Mouse (Mus musculus) small intestine, adult 2 months (tissue): ENCODE data around the gene Slc16a3. TPM values are rescaled to one million over a fixed set of nuclear protein-coding genes. Genes with fewer than 3 reads are reported as not detected.
A peak's percentile ranks its signal among the peaks of the same experiment; 100 is the strongest.

Experiments used
- H3K27ac ChIP-seq: fragments of 200-500 bp; 2 replicates; pipeline ENCODE4 v1.5.1; 2012; ENCODE audit warnings: low read depth, low read length, control low read depth, inconsistent platforms; ENCODE audit not compliant: insufficient read depth
- H3K27me3 ChIP-seq: fragments of 200-500 bp; 2 replicates; pipeline ENCODE4 v1.6.1; 2012; ENCODE audit warnings: mild to moderate bottlenecking, moderate library complexity, low read length, inconsistent platforms; ENCODE audit not compliant: control insufficient read depth, insufficient read depth
- H3K36me3 ChIP-seq: fragments of 200-500 bp; 2 replicates; pipeline ENCODE4 v1.6.1; 2012; ENCODE audit warnings: mild to moderate bottlenecking, low read length, control low read depth, inconsistent platforms; ENCODE audit not compliant: control insufficient read depth, insufficient read depth
- H3K4me1 ChIP-seq: fragments of 200-500 bp; 2 replicates; pipeline ENCODE4 v1.6.1; 2012; ENCODE audit warnings: low read length, inconsistent platforms, mixed read lengths; ENCODE audit not compliant: control insufficient read depth, insufficient read depth, insufficient read length
- H3K4me3 ChIP-seq: fragments of 200-500 bp; 2 replicates; pipeline ENCODE4 v1.5.1; 2012; ENCODE audit warnings: low read depth, mild to moderate bottlenecking, control low read depth, inconsistent platforms, low read length, moderate library complexity
- CTCF ChIP-seq: fragments of 200-500 bp; IDR thresholded peaks from 2 replicates; pipeline ENCODE4 v1.5.1; 2012; ENCODE audit warnings: low read depth, mild to moderate bottlenecking, control low read depth, inconsistent platforms, low read length, moderate library complexity, mixed read lengths; ENCODE audit not compliant: insufficient replicate concordance, insufficient read length; ENCODE audit errors: extremely low read depth
- POLR2A ChIP-seq: fragments of 200-500 bp; IDR thresholded peaks from 2 replicates; pipeline ENCODE4 v1.6.1; 2012; ENCODE audit warnings: low read depth, mild to moderate bottlenecking, control low read depth, inconsistent platforms, low read length, moderate library complexity
- WGBS: fragments of 180-500 bp; shearing (Covaris S2); methylation state at CpG from one replicate; pipeline ENCODE4 v1.1.7; 2018; 5-methylcytosine and 5-hydroxymethylcytosine counted together
- polyA plus RNA-seq: library from polyadenylated mRNA; depleted of rRNA; stranded (reverse); fragments of >200 nt; gene quantifications from 2 replicates; pipeline ENCODE4 v1.2.3, GENCODE M21; 2012

Slc16a3 gene
- polyA plus RNA-seq, 1 experiment, result 68.9 TPM

DNA sequence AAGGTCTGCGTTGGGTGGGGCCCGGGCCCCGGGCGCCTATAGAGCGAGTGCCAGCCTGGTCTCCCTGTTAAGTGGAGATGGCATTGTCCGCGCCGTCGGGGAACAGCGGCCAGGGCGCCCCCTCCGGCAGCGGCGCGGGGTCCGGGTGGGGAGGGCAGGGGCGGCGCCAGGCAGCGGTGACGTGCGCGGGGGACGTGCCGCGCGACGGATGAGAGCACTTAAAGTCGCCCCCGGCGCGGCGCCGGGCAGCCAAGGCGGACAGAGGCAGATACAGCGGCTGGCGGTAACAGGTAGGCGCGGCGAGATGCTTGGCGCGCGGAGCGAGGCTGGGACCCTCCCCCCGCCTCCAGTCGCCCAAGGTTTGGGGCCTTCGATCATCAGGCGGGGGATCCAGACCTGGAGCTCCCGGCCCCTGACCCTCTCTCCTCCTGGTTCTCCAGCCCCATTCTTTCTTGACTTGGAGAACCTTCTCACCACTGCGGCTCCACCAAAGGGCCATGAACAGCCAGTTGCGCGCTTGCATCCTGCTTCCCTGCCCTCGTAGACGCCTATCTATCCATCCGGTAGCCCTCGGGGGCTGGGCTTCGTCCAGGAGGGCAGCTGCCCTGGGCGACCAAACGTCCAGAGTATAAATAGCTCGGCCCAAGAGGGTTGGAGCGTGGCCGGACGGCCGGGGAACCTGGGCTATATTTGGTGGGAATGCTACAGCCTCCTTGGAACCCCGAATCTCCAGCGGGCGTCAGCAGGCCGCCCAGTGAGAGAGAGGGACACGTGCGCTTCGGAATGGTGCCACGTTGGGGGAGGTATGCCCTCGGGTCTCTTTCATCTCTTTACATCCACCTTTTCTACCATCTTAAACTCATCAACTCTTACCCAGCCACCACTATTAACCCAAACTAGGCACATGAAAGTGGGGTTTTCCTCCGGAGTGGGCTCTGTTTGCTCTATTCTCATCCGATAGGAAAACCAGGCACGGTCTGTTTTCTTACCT, 876 bp downstream of the Slc16a3 start:
- peaks cover 27% of the 10 kb centered on the region for H3K4me1 ChIP-seq
- H3K36me3 ChIP-seq, result no peaks in the 10 kb centered on the region
- peak overlapping the region; percentile 72 for H3K4me3 ChIP-seq
- TF ChIP-seq CTCF (no peak), POLR2A (peak; percentile 39; the same call in 1 of the 2 replicates)
- H3K27ac ChIP-seq, result peak overlapping the region; percentile 55
- no peaks in the 10 kb centered on the region for H3K27me3 ChIP-seq
- WGBS, result 13% methylated on average over 74 of the region's 75 CpGs

DNA sequence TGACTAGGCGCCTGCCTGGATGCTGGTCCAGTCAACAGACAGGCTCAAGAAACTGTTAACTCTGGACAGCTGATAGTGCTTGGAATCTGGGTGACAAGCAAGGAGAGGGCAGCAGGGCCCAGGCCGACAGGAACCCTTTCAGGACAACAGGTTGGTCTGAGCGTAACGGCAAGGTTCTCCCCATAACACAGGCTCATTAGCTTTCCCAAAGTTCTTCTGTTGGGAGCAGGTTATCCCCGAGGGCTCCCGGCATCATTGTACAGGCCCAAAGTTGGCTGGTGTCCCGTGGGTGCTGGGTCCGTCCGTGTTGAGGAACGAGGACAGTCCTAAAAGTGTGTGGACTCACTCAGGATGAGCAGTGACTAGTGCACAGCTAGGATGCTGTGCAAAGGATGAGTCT, 1.6 kb downstream of the Slc16a3 start:
- no peak overlapping the region for H3K27ac ChIP-seq
- no peaks in the 10 kb centered on the region for H3K27me3 ChIP-seq
- TF ChIP-seq POLR2A, result peak; percentile 18; the same call in 1 of the 2 replicates
- no peak for TF ChIP-seq CTCF
- peaks cover 28% of the 10 kb centered on the region for H3K4me1 ChIP-seq
- H3K4me3 ChIP-seq, result peak overlapping the region; percentile 72
- H3K36me3 ChIP-seq, result no peaks in the 10 kb centered on the region
- 75% methylated on average over 10 of the region's 10 CpGs for WGBS

DNA sequence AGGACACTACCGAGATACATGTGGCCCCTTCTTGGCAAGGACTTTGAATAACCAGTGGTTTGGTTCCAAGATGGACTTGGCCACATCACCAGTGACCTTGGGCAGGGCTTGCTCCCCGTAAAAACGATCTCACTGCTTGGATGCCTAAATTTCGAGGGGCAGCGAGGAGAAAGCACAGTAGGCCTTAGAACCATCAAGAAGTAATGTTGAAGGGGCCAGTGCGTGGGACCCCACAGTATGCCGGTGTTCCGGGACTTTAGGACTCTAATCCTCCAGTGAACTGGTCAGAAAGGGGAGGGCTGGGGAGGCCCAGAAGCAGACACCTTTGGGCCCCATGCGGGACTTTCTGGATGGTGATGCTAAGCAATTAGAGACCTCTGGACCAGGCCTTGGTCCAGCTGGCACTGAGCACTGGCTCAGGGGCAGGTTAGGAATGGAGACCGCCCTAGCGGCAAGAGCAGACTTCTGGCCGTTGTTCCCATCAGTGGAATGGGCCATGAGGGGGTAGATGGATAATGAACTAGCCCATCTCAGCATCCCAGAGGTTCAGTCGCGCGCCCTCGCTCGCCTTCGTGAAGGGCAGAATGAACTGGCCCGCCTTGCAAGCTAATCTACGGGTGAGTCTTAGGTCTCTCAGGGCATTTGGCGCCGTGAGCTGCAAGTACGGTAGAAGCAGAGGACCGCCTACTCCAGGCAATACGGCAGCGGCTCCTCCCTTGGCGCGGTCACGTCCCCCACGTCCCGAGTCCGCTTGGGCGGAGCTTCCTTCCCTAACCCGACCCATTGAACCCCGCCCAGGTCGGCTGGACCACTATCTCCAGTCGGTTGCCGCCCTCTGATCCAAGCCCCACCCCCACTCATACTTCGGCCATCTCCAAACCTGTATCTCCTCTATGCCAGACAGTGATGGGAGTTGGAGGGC, 2.3 kb downstream of the Slc16a3 start:
- peak overlapping the region; percentile 23; the same call in 1 of the 2 replicates for H3K27ac ChIP-seq
- no peaks in the 10 kb centered on the region for H3K27me3 ChIP-seq
- WGBS, result 8% methylated on average over 39 of the region's 39 CpGs
- H3K4me3 ChIP-seq, result peak overlapping the region; percentile 72
- TF ChIP-seq CTCF, result no peak
- TF ChIP-seq POLR2A, result 0 out of 2 replicates have a peak, but pooled peaks have one; percentile 5
- H3K36me3 ChIP-seq, result no peaks in the 10 kb centered on the region
- H3K4me1 ChIP-seq, result peaks cover 29% of the 10 kb centered on the region

DNA sequence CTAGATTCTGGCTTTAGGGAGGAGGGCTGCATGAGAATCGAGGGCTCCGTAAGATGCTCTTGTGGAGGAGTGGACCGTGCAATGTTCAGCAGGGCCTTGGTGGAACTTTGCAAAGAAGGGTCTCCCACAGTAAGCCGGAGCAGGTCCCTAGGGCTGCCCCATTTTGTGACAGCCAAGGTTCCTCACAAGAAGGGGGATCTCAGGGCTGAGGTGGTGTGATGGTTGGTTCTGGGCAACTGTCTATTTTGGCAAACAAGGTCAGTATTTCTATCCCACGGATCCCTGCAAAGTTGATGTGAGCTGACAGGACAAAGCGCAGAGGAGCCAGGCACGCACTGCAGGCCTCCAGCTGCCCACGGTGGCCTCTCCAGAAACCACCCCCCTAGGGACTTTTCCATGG, 3.0 kb downstream of the Slc16a3 start:
- 48% methylated on average over 8 of the region's 8 CpGs for WGBS
- no peaks in the 10 kb centered on the region; the same call in 1 of the 2 replicates for H3K36me3 ChIP-seq
- H3K4me3 ChIP-seq, result peak overlapping the region; percentile 72
- H3K4me1 ChIP-seq, result peaks cover 29% of the 10 kb centered on the region
- H3K27me3 ChIP-seq, result no peaks in the 10 kb centered on the region
- no peak overlapping the region for H3K27ac ChIP-seq
- no peak for TF ChIP-seq CTCF
- TF ChIP-seq POLR2A, result no peak

DNA sequence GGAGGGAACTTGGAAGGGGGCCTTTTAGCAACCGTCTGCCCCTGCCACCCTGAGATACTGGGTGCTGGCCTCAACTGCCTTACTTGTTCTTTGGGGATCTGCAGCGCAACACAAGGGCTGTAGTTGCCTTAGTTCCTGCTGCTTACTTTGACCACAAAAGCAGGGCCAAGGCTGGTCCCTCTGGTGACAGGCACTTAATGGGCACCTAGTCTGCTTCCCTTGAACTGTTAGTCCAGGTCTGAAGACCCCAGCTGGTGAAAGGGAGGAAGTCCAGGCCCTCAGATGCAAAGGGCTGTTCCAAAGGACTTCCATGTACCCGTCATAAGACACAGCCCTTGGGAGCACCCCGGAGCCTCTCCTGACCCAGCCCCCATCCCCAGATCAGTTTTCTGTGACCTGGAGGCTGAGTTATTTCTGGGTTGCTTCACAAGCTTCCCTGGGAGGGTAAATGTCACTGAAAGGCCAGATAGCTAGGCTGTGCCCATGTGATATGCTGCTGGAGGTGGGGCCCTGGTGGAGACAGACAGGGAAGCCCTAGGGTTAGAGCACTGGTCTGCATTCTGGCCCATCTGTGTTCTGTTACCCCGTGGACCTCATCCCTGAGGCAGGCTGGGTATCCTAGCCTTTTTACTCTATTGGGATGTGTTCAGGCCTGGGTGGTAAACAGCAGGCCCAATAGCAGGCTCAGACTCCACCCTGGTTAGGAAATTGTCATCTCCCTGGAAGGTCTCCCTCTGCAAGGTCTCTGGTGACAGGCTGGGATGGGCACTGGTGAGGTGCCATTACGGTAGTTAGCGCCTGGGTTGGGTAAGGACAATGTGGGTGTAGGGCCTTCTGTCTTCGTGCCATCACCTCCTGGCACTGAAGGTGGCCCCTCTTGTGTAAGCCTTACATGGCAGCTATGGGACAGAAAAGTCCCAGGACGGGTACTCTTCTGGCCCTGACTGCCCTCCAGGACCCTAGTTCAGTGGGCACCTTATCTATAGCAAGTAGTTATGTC, 3.8 kb downstream of the Slc16a3 start:
- no peak overlapping the region for H3K27ac ChIP-seq

DNA sequence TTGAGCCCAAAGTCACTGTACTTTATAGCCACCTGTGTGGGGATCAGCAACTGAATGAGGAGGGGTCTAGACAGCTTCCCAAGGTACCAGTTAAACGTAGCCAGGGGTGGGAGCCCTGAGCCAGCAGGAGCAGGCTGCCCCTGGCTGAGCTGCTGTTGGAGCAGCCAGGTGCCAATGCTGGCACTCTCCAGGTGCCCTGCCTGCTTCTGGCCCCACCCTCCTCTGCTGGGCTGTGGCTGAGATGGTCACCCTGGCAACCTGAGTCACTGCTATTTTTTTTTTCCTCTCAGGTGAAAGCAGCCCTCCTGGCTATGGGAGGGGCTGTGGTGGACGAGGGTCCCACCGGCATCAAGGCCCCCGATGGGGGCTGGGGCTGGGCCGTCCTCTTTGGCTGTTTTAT, 6.7 kb downstream of the Slc16a3 start:
- Histone ChIP-seq H3K27ac (no peak overlapping the region), H3K4me1 (peaks cover 23% of the 10 kb centered on the region), H3K27me3 (no peaks in the 10 kb centered on the region), H3K4me3 (no peak overlapping the region), H3K36me3 (peaks cover 9% of the 10 kb centered on the region)
- 39% methylated on average over 5 of the region's 5 CpGs for WGBS
- TF ChIP-seq CTCF, result no peak
- TF ChIP-seq POLR2A, result no peak

More for the DNA sequence above, 3.8 kb downstream of the Slc16a3 start:
- peaks cover 8% of the 10 kb centered on the region for H3K36me3 ChIP-seq
- WGBS, result 89% methylated on average over 9 of the region's 9 CpGs
- H3K4me1 ChIP-seq, result peaks cover 29% of the 10 kb centered on the region
- H3K4me3 ChIP-seq, result no peak overlapping the region
- no peaks in the 10 kb centered on the region for H3K27me3 ChIP-seq
- TF ChIP-seq POLR2A (no peak), CTCF (no peak)
